Mouse (Mus musculus) forebrain, embryonic 11.5 days (tissue): ENCODE data around the gene Foxd2. TPM values are rescaled to one million over a fixed set of nuclear protein-coding genes. Genes with fewer than 3 reads are reported as not detected.

Experiments
- ATAC-seq: fragments of 200-750 bp; cut with Nextera tagmentation; replicated peaks from 2 replicates; pipeline ENCODE4 v1.8.0; 2017; ENCODE audit warnings: moderate TSS enrichment; ENCODE audit not compliant: low FRiP score
- DNase-seq: peaks from one replicate; pipeline ENCODE4 v3.0.0-alpha.2; 2017; ENCODE audit warnings: low spot score
- H3K27ac ChIP-seq: fragments of 300-500 bp; sonication (generic); 2 replicates; pipeline ENCODE4 v1.5.1; 2014; ENCODE audit warnings: low read depth, low read length
- H3K27me3 ChIP-seq: fragments of 300-500 bp; sonication (generic); 2 replicates; pipeline ENCODE4 v1.6.1; 2014; ENCODE audit warnings: mild to moderate bottlenecking, low read length, mixed read lengths; ENCODE audit not compliant: control insufficient read depth, insufficient read depth
- H3K36me3 ChIP-seq: fragments of 300-500 bp; sonication (generic); 2 replicates; pipeline ENCODE4 v1.6.1; 2014; ENCODE audit warnings: mild to moderate bottlenecking, low read length, moderate library complexity, mixed read lengths; ENCODE audit not compliant: control insufficient read depth, insufficient read depth
- H3K4me1 ChIP-seq: fragments of 300-500 bp; sonication (generic); replicated peaks from 2 replicates; pipeline ENCODE4 v1.6.1; 2014; ENCODE audit warnings: low read length, mixed read lengths; ENCODE audit not compliant: control insufficient read depth, insufficient read depth
- H3K4me2 ChIP-seq: fragments of 300-500 bp; sonication (generic); 2 replicates; pipeline ENCODE4 v1.6.1; 2014; ENCODE audit warnings: low read depth, mild to moderate bottlenecking, low read length, moderate library complexity, mixed read lengths; ENCODE audit not compliant: severe bottlenecking
- H3K4me3 ChIP-seq: fragments of 300-500 bp; sonication (generic); 2 replicates; pipeline ENCODE4 v1.5.1; 2014; ENCODE audit warnings: low read depth, low read length
- H3K9ac ChIP-seq: fragments of 300-500 bp; sonication (generic); 2 replicates; pipeline ENCODE4 v1.6.1; 2014; ENCODE audit warnings: low read length
- H3K9me3 ChIP-seq: fragments of 300-500 bp; sonication (generic); 2 replicates; pipeline ENCODE4 v1.6.1; 2016; ENCODE audit warnings: low read length, mixed read lengths; ENCODE audit not compliant: control insufficient read depth
- WGBS: fragments of 180-500 bp; shearing (Covaris S2); extraction: QIAGEN DNeasy Blood & Tissue Kit; methylation state at CpG from one replicate; pipeline ENCODE4 v1.1.7; 2014; 5-methylcytosine and 5-hydroxymethylcytosine counted together
- polyA plus RNA-seq: library from polyadenylated mRNA; unstranded; fragments of >200 nt; fragmentation: Nextera tagmentation; extraction: Ambion mirVana; gene quantifications from 2 replicates; pipeline ENCODE4 v1.2.1, GENCODE M21; 2014

Gene Foxd2
- polyA plus RNA-seq, 1 experiment from 2014 or later, result 1.1 TPM

DNA sequence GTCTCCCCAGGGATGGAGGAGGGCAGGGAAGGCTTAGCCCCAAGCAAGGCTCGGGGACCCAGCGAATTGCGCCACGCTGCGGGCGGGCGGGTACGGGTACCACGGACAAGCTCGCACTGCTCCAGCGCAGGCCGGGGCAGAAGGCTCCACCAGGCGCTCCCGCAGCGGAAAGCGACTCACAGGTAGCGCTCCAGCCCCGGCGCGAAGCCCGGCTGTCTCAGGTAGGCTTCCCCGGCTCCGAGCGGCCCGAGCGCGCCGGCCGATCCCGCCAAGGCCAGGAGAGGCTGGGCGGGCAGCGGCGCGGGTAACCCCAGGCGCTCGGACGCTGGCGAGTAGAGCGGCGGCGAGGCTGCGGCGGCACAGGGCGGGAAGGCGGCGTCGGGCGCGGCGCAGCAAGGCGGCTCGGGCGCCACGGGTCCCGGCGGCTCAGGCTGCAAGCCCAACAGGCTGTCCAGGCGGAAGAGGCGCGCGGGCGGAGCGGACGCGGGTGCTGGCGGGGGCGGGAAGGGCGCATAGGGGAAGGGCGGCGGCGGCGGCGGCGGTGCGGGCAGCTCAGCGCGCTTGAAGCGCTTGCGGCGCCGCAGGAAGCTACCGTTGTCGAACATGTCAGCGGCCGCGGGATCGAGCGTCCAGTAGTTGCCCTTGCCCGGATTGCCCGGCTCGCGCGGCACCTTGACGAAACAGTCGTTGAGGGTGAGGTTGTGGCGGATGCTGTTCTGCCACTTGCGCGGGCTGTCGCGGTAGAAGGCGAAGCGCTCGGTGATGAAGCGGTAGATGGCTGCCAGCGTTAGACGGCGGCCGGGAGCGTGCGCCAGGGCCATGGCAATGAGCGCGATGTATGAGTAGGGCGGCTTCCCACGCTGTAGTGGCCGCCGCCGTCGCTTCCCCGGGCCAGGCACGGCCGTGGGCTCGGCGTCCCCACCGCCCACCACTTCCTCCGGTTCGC is 16.6 kb upstream of the Foxd2 start:
- no peak overlapping the region for H3K9ac ChIP-seq
- no peak overlapping the region for H3K27ac ChIP-seq
- H3K27me3 ChIP-seq, result peaks cover 66% of the 10 kb centered on the region
- DNase-seq, result peak; percentile 65
- under 1% methylated on average over 109 of the region's 125 CpGs for WGBS
- no peaks in the 10 kb centered on the region for H3K36me3 ChIP-seq
- peak overlapping the region; percentile 48 for H3K4me2 ChIP-seq
- 0 out of 2 replicates have a peak, but pooled peaks cover 4% of the 10 kb centered on the region for H3K4me1 ChIP-seq
- no peaks in the 10 kb centered on the region for H3K9me3 ChIP-seq
- peak; percentile 34; the same call in 1 of the 2 replicates for ATAC-seq
- peak overlapping the region; percentile 30 for H3K4me3 ChIP-seq

DNA sequence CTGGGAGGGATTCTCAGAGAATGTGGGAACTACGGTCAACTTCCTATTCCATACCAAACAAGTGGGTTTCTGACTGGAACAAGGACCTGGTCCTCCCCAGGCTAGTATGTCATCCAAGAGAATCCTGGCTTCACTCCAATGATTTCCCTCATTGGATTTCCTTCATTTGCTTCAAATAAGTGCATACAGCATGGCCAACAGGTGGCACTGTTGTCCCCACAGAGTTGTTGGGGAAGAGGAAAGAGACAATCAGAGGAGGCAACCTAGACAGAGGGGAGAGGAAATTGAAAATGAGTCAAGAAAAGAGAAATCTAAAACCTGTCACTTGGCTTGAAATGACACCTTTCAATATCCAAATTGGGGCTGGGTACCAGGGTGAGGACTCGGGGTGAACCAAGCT is 8.4 kb upstream of the Foxd2 start:
- no peak overlapping the region for H3K9ac ChIP-seq
- DNase-seq (peak; percentile 72), ATAC-seq (no peak)
- H3K4me2 ChIP-seq, result no peak overlapping the region
- H3K9me3 ChIP-seq, result no peaks in the 10 kb centered on the region
- 42% methylated on average over 2 of the region's 2 CpGs for WGBS
- H3K4me3 ChIP-seq, result no peak overlapping the region
- peaks cover 54% of the 10 kb centered on the region for H3K27me3 ChIP-seq
- H3K4me1 ChIP-seq, result peaks cover 4% of the 10 kb centered on the region; the same call in 1 of the 2 replicates
- H3K27ac ChIP-seq, result no peak overlapping the region
- H3K36me3 ChIP-seq, result no peaks in the 10 kb centered on the region

DNA sequence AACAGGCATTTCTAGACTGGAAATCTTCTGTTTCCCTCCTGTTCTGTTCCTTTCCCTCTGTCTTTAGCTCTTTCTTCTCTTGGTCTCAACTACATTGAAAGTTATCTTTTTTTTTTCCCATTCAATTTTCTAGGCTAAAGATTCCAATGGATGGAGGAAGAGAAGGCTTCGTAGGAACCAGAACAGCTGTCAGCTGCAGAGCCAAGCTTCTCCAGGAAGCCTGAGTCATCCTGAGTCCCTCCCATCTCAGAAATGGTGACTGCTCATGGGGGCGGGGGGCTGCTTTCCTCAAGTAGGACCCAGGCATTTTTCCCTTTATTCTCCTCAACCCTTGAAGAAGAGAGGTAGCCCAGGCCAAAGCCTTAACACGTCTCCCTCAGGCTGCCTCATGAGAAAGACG is 7.4 kb upstream of the Foxd2 start:
- no peak for DNase-seq
- H3K27me3 ChIP-seq, result peaks cover 60% of the 10 kb centered on the region
- WGBS, result 30% methylated on average over 4 of the region's 4 CpGs
- H3K4me1 ChIP-seq, result peaks cover 4% of the 10 kb centered on the region; the same call in 1 of the 2 replicates
- no peak overlapping the region for H3K9ac ChIP-seq
- no peak overlapping the region for H3K4me2 ChIP-seq
- H3K4me3 ChIP-seq, result no peak overlapping the region
- no peaks in the 10 kb centered on the region for H3K36me3 ChIP-seq
- H3K9me3 ChIP-seq, result no peaks in the 10 kb centered on the region
- H3K27ac ChIP-seq, result no peak overlapping the region
- no peak for ATAC-seq

DNA sequence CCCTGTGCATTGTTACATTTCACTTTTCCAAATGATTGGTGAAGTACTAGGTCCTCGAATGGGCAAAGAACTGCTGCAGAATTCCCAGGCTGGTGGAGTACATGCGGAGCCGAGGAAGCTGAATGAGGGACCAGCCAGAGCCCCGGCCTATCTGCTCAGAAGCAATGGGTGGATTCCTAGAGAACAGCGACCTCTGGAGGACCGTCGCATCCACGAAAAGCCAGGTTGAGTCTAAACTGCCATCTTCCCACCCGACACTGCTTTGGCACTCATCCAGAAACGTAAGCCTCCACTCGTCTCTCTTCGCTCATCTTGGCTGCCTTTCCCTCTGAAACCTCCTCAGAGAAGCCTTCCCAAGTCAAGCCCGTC is 4.9 kb upstream of the Foxd2 start:
- WGBS, result under 1% methylated on average over 13 of the region's 13 CpGs
- Histone ChIP-seq H3K4me3 (no peak overlapping the region), H3K27me3 (peaks cover 82% of the 10 kb centered on the region), H3K9me3 (no peaks in the 10 kb centered on the region), H3K9ac (no peak overlapping the region), H3K4me1 (peaks cover 10% of the 10 kb centered on the region), H3K4me2 (no peak overlapping the region), H3K27ac (no peak overlapping the region), H3K36me3 (no peaks in the 10 kb centered on the region)
- ATAC-seq, result peak; percentile 39
- peak; percentile 90 for DNase-seq

DNA sequence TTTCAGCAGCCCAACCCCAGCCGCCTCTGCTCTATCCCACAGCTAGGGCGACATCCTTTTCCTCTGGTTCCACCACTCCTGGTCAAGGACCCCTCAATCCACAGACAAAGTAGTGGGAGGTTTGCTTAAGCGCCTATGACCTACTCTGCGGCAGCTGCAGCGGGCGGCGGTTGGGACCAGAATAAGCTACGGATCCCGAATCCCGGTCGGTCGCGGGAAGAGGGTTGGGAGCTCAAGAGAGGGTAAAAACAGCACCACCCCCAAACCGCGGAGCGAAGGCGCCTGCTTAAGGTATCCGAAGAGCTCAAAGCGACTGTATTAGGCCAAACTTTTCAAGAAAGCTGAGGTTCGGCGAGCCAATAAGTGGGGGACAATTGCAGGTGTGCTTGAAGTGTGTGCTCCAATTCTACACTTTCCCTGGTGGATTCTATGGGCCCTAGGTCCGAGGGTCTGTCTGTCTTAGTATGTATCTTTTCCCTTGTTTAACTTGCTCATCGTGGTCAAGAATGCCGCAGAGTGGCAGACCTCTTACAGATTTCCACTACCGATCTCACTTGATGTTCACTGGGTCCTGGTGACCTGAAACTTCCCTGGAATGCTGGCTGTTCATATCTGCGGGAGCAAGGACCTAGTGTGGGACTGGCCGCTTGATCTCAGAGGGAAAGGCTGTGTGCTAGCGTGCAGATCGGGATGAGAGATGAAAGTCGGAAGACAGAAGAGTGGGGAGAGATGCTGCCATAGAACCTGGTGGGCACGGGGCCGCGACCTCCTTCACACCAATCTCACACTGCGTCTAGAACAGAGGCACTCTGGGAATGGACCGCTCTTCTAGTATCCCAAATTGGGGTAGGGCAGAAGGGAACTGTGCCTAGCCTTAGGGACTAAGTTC is 4.3 kb upstream of the Foxd2 start:
- H3K4me2 ChIP-seq, result no peak overlapping the region
- no peak overlapping the region for H3K4me3 ChIP-seq
- H3K27me3 ChIP-seq, result peaks cover 88% of the 10 kb centered on the region
- no peaks in the 10 kb centered on the region for H3K36me3 ChIP-seq
- WGBS, result 2% methylated on average over 35 of the region's 35 CpGs
- peaks cover 12% of the 10 kb centered on the region for H3K4me1 ChIP-seq
- ATAC-seq (no peak), DNase-seq (no peak)
- no peak overlapping the region for H3K27ac ChIP-seq
- no peaks in the 10 kb centered on the region for H3K9me3 ChIP-seq
- no peak overlapping the region for H3K9ac ChIP-seq

DNA sequence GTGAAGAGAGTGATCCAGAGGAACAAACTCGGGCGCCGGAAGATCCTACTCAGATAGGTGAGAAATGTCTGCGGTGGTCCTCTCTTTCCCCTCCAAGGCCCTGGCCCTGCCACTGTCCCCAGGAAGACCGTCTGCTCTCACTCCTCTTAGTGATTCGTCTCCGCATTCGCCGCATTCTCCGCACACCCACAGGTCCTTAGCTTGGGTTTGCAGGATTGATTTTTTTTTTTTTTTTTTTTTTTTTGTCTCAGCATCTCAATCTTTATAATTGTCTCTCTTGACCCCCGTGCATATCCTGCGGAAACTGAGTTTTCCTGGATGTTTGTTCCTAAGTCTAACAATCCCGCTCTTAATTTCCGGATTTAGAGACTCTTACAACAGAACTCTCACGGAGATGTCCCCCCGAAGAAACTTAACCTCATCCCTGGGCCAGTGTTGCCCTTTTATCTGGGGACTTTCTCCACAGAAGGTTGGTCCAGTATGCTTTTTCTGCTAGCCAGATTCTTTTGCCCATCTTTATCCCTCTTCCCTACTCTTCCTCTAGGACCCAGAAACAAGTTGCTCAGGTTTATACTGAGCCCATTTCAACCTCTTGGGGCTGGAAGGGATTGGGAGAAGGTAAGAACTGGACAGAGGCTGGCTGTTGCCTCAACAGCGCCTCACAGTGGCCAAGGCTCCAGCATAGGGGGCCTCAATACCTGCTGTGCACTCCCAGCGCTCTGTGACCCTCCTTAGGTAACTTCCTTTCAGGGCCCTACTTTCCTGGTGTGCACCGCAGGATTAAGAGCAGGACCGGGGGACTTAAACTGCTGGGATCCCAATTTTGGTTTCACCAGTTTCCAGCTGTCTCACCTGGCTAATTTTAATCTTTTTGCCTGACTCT is 1.2 kb upstream of the Foxd2 start:
- no peak for ATAC-seq
- Histone ChIP-seq H3K9ac (peak overlapping the region; percentile 41; the same call in 1 of the 2 replicates), H3K27ac (no peak overlapping the region), H3K4me2 (peak overlapping the region; percentile 62), H3K27me3 (peaks cover 95% of the 10 kb centered on the region), H3K4me3 (peak overlapping the region; percentile 41), H3K4me1 (peaks cover 20% of the 10 kb centered on the region), H3K36me3 (no peaks in the 10 kb centered on the region), H3K9me3 (no peaks in the 10 kb centered on the region)
- peak; percentile 79 for DNase-seq
- WGBS, result 2% methylated on average over 20 of the region's 20 CpGs

DNA sequence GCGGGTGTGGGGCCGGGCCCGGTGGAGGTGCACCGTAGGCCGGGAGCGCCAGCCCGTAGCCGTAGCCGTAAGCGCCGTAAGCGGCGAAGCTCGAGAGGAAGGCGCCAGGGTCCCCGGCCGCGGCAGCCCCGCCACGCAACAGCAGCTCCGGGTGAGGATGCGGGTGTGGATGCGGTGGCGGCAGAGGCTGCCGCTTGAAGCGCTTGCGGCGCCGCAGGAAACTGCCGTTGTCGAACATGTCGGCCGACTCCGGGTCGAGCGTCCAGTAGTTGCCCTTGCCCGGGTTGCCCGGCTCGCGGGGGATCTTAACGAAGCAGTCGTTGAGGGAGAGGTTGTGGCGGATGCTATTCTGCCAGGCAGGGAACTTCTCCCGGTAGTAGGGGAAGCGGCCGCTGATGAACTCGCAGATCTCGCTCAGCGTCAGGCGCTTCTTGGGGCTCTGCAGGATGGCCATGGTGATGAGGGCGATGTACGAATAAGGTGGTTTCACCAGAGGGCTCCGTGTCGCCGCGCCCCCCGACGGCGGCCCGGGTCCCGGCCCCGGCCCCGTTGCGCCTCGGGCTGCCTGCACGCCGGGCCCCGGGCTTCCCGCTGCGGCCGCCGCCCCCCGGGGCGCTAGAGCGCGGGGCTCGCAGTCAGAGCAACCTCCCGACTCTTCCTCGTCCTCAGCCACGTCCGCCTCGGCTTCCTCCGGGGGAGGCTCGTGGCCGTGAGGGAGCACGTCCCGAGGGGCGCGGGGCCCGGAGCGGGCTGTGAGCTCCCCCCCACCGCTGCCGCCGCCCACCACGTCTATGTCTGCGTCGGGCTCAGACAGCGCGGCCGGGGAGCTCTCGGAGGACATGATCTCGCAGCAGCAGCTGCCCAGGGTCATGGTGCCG is 483 bp downstream of the Foxd2 start:
- H3K9me3 ChIP-seq, result no peaks in the 10 kb centered on the region
- peak overlapping the region; percentile 41 for H3K9ac ChIP-seq
- H3K27ac ChIP-seq, result no peak overlapping the region
- peak; percentile 73 for DNase-seq
- no peaks in the 10 kb centered on the region for H3K36me3 ChIP-seq
- peak overlapping the region; percentile 41 for H3K4me3 ChIP-seq
- H3K4me2 ChIP-seq, result peak overlapping the region; percentile 62
- peaks cover 20% of the 10 kb centered on the region for H3K4me1 ChIP-seq
- peak; percentile 40 for ATAC-seq
- H3K27me3 ChIP-seq, result peaks cover 90% of the 10 kb centered on the region
- under 1% methylated on average over 87 of the region's 103 CpGs for WGBS
